Mouse (Mus musculus) ES-E14 (cell line): ENCODE results near the gene Tmem167.

ENCODE experiments used
- MAFK ChIP-seq: IDR thresholded peaks from 2 replicates; pipeline ENCODE4 v1.6.1; 2014; ENCODE audit warnings: mild to moderate bottlenecking, low read depth, low read length, inconsistent platforms; ENCODE audit not compliant: insufficient read depth
- ZC3H11A ChIP-seq: IDR thresholded peaks from 2 replicates; pipeline ENCODE4 v1.6.1; 2012; ENCODE audit warnings: low read depth, mild to moderate bottlenecking, inconsistent platforms, low read length, borderline replicate concordance

DNA sequence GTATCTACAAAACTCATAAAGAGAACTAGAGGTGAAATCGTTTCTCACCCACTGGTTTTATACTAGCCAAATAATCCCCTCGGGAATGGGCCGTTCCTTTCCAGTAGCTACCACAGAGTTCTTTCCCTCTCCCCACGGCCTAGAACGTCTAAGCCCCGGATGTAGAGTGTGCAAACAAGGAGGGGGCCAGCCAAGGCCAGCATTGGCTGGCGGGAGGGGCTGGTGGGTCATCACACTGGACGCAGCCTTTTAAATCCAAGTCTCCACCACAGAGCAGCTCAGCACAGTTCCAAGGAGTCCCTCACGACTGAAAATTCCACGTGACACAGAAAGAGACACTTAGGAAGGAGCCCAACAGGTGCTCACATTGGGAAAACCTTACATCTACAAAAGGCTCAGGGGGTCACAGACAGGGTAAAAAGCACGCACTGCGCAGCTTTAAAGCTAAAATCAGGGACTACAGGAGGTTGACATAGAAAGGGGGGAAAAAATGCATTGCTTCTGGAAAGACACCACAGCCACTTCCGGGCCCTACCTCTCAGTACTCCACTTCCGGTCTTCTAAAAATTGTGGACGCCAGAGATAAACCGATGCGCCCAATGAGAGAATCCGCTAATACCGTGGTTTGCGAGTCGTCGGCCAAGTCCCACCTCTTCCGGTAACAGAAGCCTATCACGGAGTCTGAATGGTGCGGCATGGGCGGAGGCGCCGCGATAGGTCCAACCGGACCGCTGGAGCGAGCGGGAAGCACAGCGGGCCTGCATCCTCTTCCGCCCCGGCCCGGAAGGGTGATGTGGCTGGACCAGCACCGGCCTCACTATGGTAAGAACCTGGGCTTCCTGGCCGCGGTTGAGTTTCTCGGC is at the start of gene Tmem167, which contains the start of gene Xrcc4:
- TF ChIP-seq MAFK (no peak), ZC3H11A (no peak)
